7 mouse cellular contexts compared by ENCODE assay signal in genomic region chr2:103796211-103796860, GRCm38 (mm10). TPM values are rescaled to one million over a fixed set of nuclear protein-coding genes. Genes with fewer than 3 reads are reported as not detected.
DNase-seq lines count a peak whose midpoint lies in the region; ATAC-seq lines count a peak whose summit lies in the region.

No protein-coding gene starts in this region.

- DNase-seq in adrenal gland, adult 18-20 months (ENCODE audit: low spot score in 2 of 2) = peak; percentile 64 to 67
- DNase-seq in embryo, embryonic 11 days = peak; percentile 73
- peak; percentile 79 for DNase-seq in kidney, adult 18-20 months
- peak; percentile 58 to 59 for DNase-seq in spleen, adult 18-20 months

- H3K4me3 ChIP-seq in limb, embryonic 13.5 days = peak overlapping the region; percentile 96
- H3K4me3 ChIP-seq in midbrain, embryonic 13.5 days (replicated peaks) = peak overlapping the region; percentile 96

- H3K4me2 ChIP-seq in limb, embryonic 13.5 days (replicated peaks) = peak overlapping the region; percentile 70
- H3K4me2 ChIP-seq in midbrain, embryonic 13.5 days (replicated peaks) = peak overlapping the region; percentile 62

- peaks cover 23% of the 10 kb centered on the region for H3K36me3 ChIP-seq in limb, embryonic 13.5 days
- peaks cover 19% of the 10 kb centered on the region for H3K36me3 ChIP-seq in midbrain, embryonic 13.5 days

- H3K4me1 ChIP-seq in limb, embryonic 13.5 days = peaks cover 31% of the 10 kb centered on the region
- H3K4me1 ChIP-seq in midbrain, embryonic 13.5 days (replicated peaks) = peaks cover 36% of the 10 kb centered on the region

- H3K27me3 ChIP-seq in limb, embryonic 13.5 days = no peaks in the 10 kb centered on the region
- H3K27me3 ChIP-seq in midbrain, embryonic 13.5 days = no peaks in the 10 kb centered on the region

- H3K9me3 ChIP-seq in limb, embryonic 13.5 days = no peaks in the 10 kb centered on the region
- H3K9me3 ChIP-seq in midbrain, embryonic 13.5 days = no peaks in the 10 kb centered on the region

- WGBS in limb, embryonic 13.5 days = under 1% methylated on average over 42 of the region's 42 CpGs
- WGBS in midbrain, embryonic 13.5 days = 0% methylated on average over 42 of the region's 42 CpGs

- H3K27ac ChIP-seq in limb, embryonic 13.5 days = peak overlapping the region; percentile 100
- H3K27ac ChIP-seq in midbrain, embryonic 13.5 days = peak overlapping the region; percentile 100

- peak; percentile 31 for ATAC-seq in granulocyte monocyte progenitor cell, adult 5-6 weeks (replicated peaks; ENCODE audit: poor library complexity, severe bottlenecking)
- ATAC-seq in limb, embryonic 13.5 days (ENCODE audit: low FRiP score, low read depth) = peak; percentile 33
- ATAC-seq in midbrain, embryonic 13.5 days = peak; percentile 65

- peak overlapping the region; percentile 96 for H3K9ac ChIP-seq in limb, embryonic 13.5 days
- peak overlapping the region; percentile 99 for H3K9ac ChIP-seq in midbrain, embryonic 13.5 days (replicated peaks)

RNA-seq across cellular contexts. Expression of gene Caprin1, which starts 1.1 kb away (rescaled TPM):
- 100 to 1,000 TPM; 343 to 464 TPM for total RNA-seq in adrenal gland, adult 18-20 months (2021)
- total RNA-seq in granulocyte monocyte progenitor cell, adult 5-6 weeks (2014; fragmentation: Nextera tagmentation) = 371 and 391 TPM in 2 replicates
- 510 and 593 TPM in 2 replicates for total RNA-seq in granulocyte monocyte progenitor cell, adult 5-6 weeks (2017)
- 319 and 339 TPM in 2 replicates for polyA plus RNA-seq in limb, embryonic 13.5 days (2015; fragmentation: Nextera tagmentation; extraction: Ambion mirVana)
- 452 and 486 TPM in 2 replicates for polyA plus RNA-seq in midbrain, embryonic 13.5 days (2015; fragmentation: Nextera tagmentation; extraction: Ambion mirVana)

RNA-seq across cellular contexts. Expression of gene Nat10, which starts 35.3 kb away (rescaled TPM):
- 10 to 100 TPM; 33.7 to 41.3 TPM for total RNA-seq in adrenal gland, adult 18-20 months (2021)
- 45.4 and 57.0 TPM in 2 replicates for total RNA-seq in granulocyte monocyte progenitor cell, adult 5-6 weeks (2014; fragmentation: Nextera tagmentation)
- 77.7 and 124 TPM in 2 replicates for total RNA-seq in granulocyte monocyte progenitor cell, adult 5-6 weeks (2017)
- 27.1 and 28.6 TPM in 2 replicates for polyA plus RNA-seq in limb, embryonic 13.5 days (2015; fragmentation: Nextera tagmentation; extraction: Ambion mirVana)
- 19.0 and 20.3 TPM in 2 replicates for polyA plus RNA-seq in midbrain, embryonic 13.5 days (2015; fragmentation: Nextera tagmentation; extraction: Ambion mirVana)

Comparison
In these comparisons a context has a peak if more than half of its experiments do, and no peak if none do; other contexts are left out.
1. Peak in every context shown above with its lines: DNase-seq, ATAC-seq, H3K4me3 ChIP-seq and H3K27ac ChIP-seq.